Mouse (Mus musculus): ENCODE data around the gene Cfap73. TPM values are rescaled to one million over a fixed set of nuclear protein-coding genes. Genes with fewer than 3 reads are reported as not detected.

Gene Cfap73
- polyA plus RNA-seq, 3 experiments from 2014 or later = not detected

DNA sequence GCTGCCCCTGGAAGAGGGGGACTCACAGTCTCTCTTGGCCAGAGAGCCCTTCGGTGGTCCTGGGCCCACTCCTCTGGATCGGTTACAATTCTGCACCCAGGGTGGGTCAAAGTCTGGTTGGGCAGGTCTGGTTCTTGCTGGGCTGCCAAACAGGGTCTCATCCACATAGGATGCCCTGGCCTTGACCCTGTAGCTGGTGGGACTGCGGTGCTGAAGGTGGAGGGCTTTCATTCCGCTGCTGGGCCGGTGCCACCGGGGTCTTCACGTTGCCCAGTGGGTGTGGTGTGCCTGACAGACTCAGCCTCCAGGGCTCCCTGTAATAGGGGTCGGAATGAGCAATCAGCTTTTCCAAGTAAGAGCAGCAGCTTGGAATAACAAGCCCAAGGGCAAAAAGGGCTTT, 22.6 kb downstream of the Cfap73 start:
- ATAC-seq = no peak

DNA sequence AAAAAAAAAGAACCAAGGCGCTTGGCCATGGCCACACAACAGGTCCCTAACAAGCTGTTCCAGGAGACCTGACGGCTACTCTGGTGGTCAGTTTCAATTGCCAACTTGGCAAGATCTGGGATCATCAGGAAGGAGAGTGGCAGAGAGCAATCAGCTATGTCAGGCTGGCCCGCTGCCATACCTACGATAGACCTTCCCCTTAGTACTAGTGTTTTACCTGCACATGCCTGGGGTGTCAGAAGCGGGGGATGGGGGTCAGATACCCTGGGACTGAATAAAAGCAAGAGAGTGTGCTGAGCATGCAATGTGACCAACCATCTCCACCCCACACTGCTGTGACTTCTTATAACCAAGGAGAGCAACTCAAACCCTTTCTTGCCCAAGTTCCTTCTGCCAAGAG, 23.1 kb downstream of the Cfap73 start:
- ATAC-seq = no peak

DNA sequence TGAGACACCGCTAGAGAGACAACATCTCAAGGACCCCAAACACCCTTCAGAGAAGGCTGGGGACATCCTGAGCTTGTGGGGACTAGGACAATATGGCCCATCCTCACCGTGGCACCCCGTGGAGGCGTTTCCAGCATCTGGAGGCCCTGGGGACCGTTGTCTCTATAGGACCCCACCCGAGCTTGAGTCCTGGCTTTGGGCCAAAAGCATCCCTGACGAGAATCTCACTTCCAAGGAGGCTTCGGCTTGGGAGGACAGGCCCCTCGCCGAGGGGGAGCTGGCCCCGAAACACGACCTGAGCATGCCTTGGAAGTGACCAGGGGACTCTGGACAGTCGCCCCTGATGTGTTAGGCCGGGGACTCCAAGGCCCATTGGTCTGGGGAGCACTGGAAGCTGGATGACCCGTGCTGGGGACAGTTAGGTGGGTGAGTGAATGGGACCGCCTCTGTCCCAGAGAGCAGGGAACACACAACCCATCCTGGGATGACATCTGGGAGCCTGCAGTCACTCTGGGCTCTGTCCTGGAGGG, 24.7 kb downstream of the Cfap73 start:
- ATAC-seq = no peak

DNA sequence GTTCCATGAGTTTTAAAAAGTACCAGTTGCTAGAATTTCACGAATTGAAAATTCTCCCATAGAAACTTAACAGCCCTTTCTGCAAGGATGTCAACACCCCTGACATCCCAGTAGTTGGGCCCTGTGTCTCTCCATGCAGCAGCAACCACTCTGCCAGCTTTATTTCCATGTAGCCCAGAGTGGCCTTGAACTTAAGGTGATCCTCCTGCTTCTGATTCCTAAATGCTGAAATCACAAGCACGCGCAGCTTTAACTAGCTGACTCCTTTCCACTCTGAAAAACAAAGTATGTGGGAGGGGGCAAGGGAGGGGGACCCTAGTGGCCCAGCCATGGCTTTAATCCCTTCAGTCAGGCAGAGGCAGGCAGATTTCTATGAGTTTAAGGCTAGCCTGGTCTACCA, 26.7 kb downstream of the Cfap73 start:
- ATAC-seq = no peak

DNA sequence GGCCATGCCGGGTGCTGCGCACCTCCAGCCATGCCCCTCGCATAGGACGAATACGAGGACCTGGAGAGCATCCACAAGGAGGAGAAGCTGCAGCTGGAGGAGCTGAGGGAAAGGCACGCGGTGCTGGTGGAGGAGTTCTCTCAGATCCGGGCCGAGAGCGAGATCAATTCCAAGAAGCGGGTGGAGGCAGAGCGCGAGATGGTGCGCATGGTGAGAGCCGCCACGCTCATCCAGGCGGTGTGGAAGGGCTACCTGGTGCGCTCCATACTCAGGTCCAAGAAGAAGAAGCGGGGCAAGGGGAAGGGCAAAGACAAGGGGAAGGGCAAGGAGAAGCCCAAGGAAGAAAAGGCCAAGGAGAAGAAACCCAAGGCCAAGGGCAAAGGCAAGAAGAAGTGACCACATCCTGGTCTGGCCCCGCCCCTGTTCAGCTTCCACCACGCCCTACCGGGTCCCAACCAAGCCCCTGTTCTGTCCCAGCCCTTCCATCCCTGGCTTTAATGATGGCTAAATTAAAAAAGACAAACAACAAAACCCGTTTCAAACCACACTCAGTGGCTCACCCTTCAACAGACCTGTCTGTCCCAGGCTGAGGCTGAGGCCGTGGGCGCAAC, 27.3 kb downstream of the Cfap73 start:
- no peak for ATAC-seq

DNA sequence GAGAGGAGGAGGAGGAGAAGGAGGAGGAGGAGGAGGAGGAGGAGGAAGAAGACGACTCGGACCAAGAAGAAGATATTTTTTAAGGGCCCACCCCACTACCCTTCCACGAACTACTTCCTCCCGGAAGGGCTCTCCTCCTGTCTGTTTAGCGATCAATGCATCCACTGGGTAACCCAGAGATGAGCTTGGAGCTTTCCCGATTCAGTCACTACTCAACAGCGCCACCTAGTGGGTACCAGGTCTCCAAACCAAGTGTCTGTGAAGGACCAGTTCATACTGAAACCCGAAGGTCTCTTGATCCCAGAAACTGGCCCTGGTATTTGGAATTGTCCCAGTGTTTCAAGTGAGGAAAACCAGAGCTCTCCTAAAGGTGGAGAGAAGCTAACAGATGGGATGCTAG, 28.3 kb downstream of the Cfap73 start:
- peak; percentile 84 for ATAC-seq

DNA sequence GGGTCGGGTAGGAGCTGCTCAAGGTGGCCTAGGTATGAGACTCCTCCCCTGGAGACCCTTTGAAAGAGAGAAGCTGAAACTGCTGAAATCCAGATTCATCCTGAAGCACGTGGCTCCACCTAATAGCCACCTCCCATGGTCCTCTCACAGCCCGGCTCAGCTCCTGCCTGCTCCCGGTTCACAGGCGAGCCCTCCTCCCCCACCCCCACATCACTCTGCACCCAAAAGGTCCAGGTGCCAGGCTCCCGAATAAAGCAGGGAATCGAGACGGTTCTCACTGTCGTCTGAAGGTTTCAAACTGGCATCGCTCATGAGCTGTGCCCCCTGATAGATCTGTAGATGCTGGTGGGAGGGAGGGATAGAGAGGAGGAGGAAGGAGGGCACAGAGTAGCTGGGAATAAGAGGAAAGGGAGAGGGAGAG, 28.8 kb downstream of the Cfap73 start:
- no peak for ATAC-seq

DNA sequence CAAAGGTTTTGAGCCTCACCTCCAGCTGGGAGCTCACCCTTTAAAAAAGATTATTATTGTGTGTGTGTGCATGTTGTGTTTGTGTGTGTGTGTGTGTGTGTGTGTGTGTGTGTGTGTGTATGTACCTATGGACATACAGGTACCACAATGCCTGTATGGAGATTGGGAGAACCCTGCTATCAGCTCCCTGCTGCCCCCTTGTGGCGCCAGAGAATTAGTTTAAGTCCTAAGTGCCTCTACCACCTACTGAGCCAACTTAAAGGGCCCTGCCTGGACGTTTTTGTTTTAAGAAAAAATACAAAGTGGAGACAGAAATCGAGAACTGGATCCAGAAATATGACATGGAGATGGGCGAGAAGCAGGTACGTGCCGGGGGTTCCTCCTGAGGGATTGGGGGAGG, 29.2 kb downstream of the Cfap73 start:
- peak; percentile 57 for ATAC-seq

DNA sequence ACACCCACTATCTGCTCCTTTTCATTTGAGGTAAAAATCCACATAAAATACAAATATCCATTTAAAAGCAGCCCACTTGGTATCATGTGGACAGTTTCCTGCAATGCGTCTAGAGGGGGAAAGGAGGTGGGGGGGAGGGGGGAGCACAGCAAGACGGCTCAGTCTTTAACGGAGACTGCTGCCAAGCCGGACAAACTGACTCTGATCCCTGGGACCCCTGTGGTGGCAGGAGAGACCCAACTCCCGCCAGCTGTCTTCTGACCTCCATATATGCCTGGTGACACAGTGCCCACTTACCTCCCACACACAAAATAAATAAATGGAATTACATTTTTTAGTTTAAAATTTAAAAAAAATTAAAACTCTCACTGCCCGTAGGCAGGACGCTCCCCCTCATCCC, 30.5 kb downstream of the Cfap73 start:
- ATAC-seq = no peak

DNA sequence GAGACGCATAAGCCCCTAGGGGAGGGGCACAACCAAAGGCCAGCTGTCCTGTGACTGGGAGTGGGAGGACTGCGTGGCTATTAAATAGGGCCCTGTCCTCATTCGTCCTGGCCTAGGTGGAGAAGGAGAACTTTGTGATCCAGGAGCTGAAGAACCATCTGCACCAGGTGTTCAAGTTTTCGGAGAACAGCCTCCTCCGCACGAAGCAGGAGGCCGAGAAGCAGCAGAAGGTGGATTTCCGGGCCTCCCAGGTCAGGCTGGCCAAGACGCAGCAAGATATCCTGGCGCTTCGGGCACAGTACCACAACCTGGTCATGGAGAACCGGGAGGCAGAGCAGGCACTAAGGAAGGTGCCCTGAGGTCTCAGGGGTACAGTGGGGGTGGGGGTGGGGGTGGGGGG, 31.8 kb downstream of the Cfap73 start:
- ATAC-seq = no peak

DNA sequence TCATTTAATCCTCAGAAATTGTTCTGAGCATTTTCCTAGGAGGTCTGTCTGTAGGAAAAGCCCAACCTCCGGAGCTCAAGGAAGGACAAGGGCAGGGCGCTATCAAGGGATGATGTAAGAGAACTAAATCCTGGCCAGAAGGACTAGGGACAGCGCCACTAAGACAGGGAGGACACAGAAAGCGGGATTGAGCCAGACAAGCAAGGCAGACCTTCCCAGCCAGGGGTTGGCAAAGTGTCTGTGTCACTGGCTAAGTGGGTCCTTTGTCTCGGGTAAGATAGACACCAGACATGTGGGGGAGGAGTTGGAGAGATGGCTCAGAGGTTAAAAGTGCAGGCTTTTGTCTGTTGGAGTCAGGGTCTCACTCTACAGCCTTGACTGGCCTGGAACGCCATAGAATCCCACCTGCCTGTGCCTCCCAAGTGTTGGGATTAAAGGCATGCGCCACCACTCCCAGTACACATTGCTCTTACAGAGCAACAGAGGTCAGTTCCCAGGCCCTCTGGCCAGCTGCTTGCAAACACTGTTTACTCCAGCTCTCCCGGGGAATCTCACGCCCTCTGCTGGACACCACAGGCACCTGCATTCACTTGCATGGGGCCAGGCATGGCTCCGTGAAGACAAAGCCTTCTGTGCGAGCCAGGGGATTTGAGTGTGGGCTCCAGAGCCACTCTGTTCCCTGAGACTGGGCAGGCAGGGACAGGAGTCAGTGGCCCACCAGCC, 32.9 kb downstream of the Cfap73 start:
- no peak for ATAC-seq

DNA sequence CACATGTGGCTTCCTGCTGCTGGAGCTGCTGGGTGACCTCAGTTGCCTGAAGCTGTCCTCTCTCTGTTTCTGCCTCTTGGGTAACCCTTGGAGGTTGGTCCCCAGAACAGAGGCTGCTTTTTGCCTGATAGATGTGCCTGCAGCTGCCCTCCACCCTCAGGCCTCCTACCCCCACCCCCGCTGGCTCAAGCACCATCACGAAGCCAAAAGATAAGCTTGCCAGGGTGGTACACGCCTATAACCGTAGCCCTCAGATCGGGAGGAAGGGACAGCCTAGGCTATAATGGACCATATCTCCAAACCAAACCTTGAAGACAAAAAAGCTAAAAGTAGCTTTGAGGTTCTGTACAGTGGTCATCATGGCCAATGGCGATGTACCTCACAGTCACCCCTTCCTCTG, 34.4 kb downstream of the Cfap73 start:
- no peak for ATAC-seq

DNA sequence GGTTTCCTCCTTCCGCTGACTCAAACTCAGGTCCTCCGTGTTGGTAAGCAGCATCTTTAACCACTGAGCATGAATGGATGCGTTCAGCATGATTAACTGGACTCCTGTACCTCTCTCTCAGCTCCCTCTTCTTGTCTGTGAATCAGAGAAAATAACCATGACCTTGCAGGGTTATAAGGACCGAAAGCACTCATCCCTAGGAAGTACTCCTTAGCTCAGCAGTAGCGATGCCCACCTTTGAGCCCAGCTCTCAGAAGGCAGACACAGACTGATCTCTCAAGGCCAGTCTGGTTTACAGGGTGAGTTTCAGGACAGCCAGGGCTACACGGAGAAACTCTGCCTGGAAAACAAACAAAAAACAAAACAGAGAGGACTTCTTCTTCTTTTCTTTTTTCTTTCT, 39.5 kb downstream of the Cfap73 start:
- no peak for ATAC-seq

DNA sequence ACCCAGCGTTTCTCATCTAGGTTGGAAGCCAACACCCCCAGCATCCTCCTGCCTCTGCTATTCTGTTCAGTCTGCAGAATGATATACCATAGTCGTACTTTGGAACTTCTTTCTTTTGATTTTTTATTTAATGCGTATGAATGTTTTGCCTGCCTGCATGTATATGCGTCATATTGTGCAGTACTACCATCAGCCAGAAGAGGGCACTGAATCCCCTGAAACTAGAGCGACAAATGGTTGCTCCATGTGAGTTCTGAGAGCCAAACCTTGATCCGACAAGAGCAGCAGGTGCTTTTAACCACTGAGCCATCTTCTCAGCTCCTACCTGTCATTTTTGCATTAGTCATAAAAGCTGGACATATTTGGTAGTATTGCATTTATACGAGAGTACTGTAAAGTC, 41.9 kb downstream of the Cfap73 start:
- no peak for ATAC-seq

DNA sequence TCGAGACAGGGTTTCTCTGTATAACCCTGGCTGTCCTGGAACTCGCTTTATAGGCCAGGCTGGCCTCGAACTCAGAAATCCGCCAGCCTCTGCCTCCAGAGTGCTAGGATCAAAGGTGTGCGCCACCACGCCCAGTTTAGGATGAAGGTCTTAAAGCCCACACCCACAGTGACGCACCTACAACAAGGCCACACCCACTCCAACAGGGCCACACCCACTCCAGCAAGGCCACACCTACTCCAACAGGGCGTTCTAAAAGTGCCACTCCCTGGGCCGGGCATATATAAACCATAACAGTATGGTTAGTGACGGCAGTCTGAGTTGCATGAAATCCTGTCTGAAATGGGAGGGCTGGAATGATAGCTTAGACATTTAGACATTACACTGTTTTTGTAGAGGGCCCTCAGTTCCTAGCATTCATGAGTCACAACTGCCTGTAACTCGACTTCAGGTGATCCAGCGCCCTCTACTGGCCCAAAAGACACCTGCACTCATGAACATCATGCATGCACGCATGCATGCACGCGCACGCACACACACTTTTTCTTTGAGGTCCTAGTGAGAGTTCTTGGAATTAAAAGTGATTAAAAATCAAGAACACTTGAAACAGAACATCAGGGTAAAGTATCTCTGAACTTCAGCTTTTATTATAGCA, 43.6 kb downstream of the Cfap73 start:
- ATAC-seq = no peak

DNA sequence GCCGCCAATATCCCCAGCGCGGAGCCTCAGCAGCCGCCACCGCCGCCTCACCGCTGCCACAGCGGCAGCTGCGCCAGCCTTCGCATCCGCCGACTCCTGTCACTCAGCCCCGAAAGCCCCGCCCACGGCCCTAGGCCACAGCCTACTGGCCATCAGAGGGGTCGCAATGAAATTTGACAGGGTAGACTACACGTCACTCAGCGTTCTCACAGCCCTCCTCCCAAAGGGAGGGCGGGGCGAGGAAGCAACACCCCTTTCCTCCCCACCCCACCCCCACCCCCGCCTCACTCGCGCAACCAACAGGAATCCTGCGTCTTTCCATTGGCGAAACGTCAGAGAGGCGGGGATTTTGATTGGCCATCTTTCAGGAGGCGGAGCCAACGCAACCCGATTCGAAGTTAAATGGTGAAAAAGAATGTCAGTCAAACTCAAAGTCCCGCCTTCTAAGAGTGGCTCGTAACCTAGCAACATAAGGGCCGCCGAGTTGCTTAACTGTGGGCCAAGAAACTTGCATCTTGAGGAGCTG, 45.4 kb downstream of the Cfap73 start, which contains the start of the genes Tpcn1 and Iqcd:
Tpcn1 (minus strand) TSS at position 105 of the 526 bp plus-strand sequence.
Iqcd (plus strand) TSS at position 448 of the 526 bp plus-strand sequence.
- peak; percentile 91 for ATAC-seq

DNA sequence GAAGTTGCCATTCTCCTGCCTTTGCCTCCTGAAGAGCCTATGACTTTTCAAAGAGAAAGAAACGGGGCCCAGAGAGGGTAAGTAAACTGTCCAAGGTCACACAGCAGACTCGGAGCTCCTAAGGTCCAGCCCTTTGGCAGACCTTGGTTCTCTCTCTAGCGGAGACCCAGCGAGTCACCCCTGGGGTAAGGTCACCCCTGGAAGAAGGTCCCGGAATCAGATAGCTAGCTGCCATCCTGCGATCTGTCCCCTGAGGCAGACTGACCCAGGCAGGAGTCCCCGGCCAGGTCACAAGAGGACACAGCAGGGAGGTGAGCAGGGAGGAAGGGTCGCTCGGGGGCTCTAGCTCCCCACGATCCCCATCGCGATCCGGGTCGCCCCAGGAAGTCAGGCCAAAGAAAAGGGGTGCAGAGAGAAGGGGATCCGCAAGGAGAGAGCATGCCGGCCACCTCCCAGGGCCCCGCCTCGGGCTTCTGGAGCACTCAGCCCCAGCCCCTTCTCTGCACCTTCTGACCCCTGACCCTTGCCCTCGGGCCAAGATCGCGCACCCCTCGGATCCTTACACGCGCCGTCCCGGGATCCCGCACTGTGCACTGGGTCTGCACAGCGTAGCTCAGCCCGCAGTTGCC, 46.0 kb downstream of the Cfap73 start:
- no peak for ATAC-seq

DNA sequence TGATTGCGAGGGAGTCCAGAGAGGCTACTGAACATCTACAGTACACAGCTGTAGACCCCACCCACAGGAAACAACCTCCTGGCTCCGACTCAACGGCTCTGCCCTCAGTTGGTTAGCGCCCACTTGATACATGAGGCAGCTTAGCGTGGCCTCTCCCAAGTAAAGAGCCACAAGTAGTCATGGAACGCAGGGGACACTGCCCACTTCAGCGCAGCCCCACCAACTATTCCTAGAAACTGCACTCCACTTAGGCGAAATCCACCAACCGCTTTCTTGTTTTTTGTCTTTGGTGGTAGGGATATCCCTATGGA, 46.5 kb downstream of the Cfap73 start:
- peak; percentile 11 for ATAC-seq

DNA sequence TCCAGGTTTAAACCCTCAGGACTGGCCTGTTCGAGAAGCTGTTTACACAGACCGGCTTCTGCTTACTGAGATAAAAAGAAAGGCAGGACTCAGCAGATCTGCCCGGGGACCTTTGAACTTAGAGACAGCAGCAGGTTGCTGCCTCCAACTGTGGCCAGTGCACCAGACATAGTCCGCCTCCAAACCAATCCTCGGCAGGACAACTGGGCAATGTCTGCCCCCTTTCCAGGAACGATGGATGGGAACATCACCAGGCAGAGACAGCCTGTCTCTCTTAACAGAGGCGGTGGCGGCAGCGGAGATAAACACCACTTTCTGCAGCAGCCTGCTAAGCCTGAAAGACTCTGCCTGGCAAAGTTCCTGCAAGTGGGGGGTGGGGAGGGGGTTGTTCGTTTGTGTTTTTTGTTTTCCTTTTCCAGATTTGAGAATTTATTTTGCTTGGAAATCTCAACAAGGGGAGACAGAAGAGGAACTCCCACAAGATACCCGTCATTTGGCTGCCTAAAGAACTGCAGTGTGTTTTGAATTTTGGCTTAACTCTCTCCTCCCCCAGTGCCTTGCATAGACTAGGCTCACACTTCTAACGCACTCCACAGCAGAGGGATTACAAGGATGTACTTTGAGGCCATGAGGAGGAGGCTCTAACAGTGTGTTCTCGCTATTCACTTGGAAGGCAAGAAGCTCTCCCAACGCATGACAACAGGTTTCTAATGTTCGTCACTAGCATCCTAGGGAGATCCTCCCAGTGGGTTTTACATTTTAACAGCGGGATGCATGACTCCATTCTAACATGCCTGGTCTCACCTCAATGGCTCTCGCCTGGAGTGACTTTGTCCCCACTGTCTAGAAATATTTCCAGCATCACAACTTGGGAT, 47.1 kb downstream of the Cfap73 start:
- no peak for ATAC-seq

DNA sequence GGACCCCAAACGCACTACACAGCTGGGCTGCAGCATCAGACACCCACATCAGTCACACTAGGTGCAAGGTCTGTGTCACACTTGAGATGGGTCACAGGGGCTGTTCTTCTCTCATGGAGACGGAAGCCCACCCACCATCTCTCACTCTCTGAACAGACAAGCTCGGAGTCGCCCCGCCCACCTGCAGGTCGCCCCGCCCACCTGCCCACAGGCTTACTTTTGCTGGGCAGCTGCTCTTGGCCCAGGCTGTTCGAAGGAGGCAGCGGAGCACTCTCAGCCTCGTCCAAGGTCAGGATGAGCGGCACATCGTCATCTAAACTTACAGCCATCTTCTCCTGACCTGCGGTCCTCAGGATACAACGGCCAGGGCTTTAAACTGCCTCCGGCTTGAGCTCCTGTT, 49.1 kb downstream of the Cfap73 start:
- no peak for ATAC-seq

DNA sequence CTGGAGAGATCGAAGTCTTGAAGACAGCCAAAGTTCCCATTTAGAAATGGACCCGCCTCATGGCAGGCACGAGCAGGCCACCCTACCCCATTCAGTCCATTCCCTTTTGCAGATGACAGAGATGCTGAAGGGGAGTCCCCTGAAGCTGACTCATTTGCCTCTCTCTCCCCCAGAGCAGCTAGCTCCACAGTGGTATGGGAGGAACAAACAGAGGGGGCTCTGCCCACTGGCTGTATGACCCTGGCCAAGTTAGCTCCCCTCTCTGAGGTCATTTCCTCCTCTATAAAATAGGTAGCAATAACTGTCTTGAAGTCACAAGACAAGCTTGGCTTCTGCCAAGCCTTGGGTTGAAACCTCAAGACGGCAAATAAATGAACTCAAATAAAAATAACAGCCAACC, 50.5 kb downstream of the Cfap73 start:
- ATAC-seq = peak; percentile 42

DNA sequence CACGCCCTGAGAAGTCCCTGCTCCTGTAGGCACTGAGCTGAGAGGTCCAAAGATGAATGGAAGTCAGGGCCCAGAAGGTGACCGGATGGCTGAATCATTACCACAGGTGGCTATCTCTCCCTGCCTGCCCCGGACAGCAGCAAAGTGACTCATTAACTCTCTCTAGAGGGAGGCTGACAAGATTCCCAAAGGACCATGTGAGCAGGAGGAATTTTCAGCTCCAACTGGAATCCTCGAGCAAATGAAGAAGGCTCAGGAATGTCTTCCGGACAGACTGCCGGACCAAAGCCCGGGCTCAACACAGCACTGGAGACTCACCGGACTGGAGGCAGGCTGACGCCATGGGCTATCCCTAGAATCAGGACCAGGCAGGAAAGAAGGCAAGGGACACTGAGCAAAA, 52.0 kb downstream of the Cfap73 start:
- ATAC-seq = no peak

All from inflammation-experienced regulatory T-cells, adult 6 months (primary cell).